Mouse (Mus musculus) lung, adult 2 months (tissue): ENCODE measurements at regions not wholly inside any gene's neighbourhood (a gene's known extent, or its start where the extent isn't known, plus 50 kb on each side); places are given as distances from the start of the nearest gene placed in this dataset.

Source experiments
- CTCF ChIP-seq: fragments of 200-500 bp; IDR thresholded peaks from 2 replicates; pipeline ENCODE4 v1.5.1; 2011; ENCODE audit warnings: mild to moderate bottlenecking, low read length, control low read depth; ENCODE audit not compliant: insufficient read depth
- POLR2A ChIP-seq: fragments of 200-500 bp; IDR thresholded peaks from 2 replicates; pipeline ENCODE4 v1.6.1; 2011; ENCODE audit warnings: low read depth, mild to moderate bottlenecking, control low read depth, low read length, borderline replicate concordance; ENCODE audit errors: extremely low read depth

DNA sequence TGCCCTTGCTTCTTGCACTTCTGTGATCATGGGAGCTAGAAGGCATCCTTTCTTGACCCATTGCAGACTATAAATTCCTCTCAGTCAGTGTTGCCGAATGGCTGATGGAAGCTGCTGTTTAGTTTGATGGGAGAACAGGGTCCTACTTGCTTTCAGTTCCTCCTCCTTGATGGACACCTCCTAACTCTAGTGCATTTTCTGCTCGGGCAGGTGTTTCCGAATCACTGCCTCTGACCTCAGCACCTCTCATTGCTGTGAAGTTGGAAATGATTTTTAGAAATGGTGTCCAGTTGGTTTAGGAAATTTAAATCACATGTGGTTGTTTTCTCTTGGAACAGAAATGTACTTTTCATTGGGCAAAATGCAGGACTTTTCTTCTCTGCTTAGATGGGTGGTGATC is 214.9 kb downstream of the Gm21750 start:
- no peak for TF ChIP-seq POLR2A
- TF ChIP-seq CTCF = no peak
